In the genomic region with DNA sequence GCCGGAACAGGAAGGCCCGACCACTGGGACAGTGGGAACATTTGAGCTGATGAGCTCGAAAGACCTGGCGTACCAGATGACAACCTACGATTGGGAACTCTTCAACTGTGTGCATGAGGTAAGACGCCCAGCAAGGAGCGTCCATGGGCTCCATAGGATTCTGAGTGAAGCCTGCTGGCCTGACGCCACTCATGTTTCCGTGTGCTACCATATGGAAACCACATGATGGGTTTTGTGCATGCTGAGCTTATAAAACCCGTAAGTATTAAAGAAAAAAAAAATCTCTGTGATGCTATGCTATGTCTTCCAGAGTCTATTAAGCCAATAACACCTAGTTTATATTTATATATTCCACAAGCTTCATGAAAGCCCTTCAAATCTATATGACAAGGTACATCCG, we compare ENCODE assay signal across 17 mouse cellular contexts.
"Had no signal": no experiment of that assay in that cellular context is flagged by ENCODE, and none has a peak within 500 bp of the region (broad histone marks: within the 10 kb centered on the region; RNA-seq: fewer than 3 reads in every experiment).

No protein-coding gene starts in this region.

- H3K27ac ChIP-seq: kidney, postnatal 0 days; liver, embryonic 13.5 days; midbrain, embryonic 13.5 days; neural tube, embryonic 13.5 days; stomach, embryonic 15.5 days had no signal

- H3K36me3 ChIP-seq: liver, embryonic 13.5 days; midbrain, embryonic 13.5 days; stomach, embryonic 15.5 days had no signal

- H3K9me3 ChIP-seq: liver, embryonic 13.5 days; midbrain, embryonic 13.5 days; neural tube, embryonic 13.5 days; stomach, embryonic 15.5 days had no signal

- H3K9ac ChIP-seq: liver, embryonic 13.5 days; midbrain, embryonic 13.5 days; neural tube, embryonic 13.5 days; stomach, embryonic 15.5 days had no signal

- ATAC-seq: intestine, postnatal 0 days; midbrain, embryonic 13.5 days; midbrain, embryonic 16.5 days had no signal

- H3K4me1 ChIP-seq: liver, embryonic 13.5 days; stomach, embryonic 15.5 days had no signal

- DNase-seq: kidney, adult 2 months; kidney, postnatal 36 days; liver, embryonic 13.5 days; lung, adult 2 months; lung, postnatal 14 days; lung, postnatal 4 days; retina, postnatal 1 day; right cerebral cortex, postnatal 25 days; spleen, adult 18-20 months; thymus, postnatal 25 days had no signal

- H3K4me2 ChIP-seq: liver, embryonic 13.5 days; midbrain, embryonic 13.5 days; neural tube, embryonic 13.5 days; stomach, embryonic 15.5 days had no signal

- H3K4me3 ChIP-seq: liver, embryonic 13.5 days; midbrain, embryonic 13.5 days; myocyte; neural tube, embryonic 13.5 days; stomach, embryonic 15.5 days had no signal

- H3K27me3 ChIP-seq: liver, embryonic 13.5 days had no signal
